Mouse (Mus musculus) lung, adult 2 months (tissue): ENCODE results near the gene Cyp4a32.

Source experiments
- CTCF ChIP-seq: fragments of 200-500 bp; IDR thresholded peaks from 2 replicates; pipeline ENCODE4 v1.5.1; 2011; ENCODE audit warnings: mild to moderate bottlenecking, low read length, control low read depth; ENCODE audit not compliant: insufficient read depth
- POLR2A ChIP-seq: fragments of 200-500 bp; IDR thresholded peaks from 2 replicates; pipeline ENCODE4 v1.6.1; 2011; ENCODE audit warnings: low read depth, mild to moderate bottlenecking, control low read depth, low read length, borderline replicate concordance; ENCODE audit errors: extremely low read depth

DNA sequence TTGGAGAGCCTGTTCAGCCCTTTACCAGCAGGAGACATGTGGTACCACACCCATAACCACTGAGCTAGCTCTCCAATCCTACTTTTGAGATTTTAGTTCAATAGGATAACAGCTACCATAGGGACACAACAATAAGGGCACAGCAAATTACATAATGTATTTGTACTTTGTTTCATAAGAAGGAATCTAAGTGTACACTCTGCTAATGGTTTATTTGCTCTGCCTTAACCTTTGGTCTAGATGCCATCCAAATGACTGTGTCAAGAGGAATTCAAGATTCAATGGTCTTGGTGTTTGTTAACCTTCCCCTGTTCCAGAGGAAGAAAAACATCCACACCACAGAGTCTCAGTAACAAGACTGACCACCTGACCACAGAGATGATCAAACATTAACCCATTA is 58.4 kb downstream of the Cyp4a32 start:
- TF ChIP-seq CTCF: no peak
- TF ChIP-seq POLR2A: no peak
